Mouse (Mus musculus) thymus, postnatal 4 days (tissue): ENCODE results near the gene Adamts12.
A peak's percentile ranks its signal among the peaks of the same experiment; 100 is the strongest.

Experiments
- DNase-seq: peaks from one replicate; pipeline ENCODE4 v3.0.0; 2021

The Adamts12 gene

GRCm38 (mm10) chr15:11064558-11065411 lies at the start of gene Adamts12:
Adamts12 (plus strand) TSS chr15:11064790.
- DNase-seq, result no peak

DNA sequence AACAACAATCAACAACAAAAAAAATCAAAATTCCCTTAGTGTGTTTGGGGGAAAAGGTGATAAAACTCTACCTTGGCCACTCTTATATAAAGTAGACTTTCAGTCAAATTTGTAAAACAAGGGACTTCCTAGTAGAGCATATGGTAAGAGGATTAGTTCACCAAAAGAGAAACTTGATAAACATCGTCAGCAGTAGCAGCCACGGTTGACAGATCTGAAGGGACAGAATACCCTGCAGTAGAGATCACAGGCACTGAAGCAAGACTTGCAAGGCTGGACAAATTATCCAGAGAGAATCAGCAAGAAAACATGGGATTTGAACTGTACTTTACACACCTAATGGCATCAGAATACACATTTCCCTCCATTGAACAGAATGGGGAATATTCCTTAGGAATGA lies 49.7 kb upstream of the Adamts12 start:
- no peak for DNase-seq

- DNase-seq, result no peak
Measured at GRCm38 (mm10) chr15:11026801-11027561, 37.6 kb upstream of the Adamts12 start.

DNA sequence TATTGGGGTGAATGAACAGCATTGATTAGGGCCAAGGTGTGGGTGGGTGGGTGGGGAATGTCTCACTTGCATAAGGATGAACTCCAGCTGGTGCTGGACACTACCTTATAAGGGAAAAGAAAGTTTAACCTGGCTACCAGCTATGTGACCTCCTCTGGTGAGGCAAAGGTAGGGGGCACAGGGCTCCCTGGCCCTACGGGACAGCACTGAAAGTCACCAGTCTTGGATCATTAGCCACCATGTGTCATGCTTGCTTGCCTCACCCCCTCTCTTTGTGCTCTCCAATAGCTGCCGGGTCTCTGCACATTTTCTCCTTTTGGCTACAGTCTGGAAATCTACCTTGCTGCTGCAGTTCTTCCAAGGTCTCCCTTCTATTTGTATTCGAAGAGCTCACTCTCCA lies 34.4 kb upstream of the Adamts12 start:
- DNase-seq, result no peak

DNA sequence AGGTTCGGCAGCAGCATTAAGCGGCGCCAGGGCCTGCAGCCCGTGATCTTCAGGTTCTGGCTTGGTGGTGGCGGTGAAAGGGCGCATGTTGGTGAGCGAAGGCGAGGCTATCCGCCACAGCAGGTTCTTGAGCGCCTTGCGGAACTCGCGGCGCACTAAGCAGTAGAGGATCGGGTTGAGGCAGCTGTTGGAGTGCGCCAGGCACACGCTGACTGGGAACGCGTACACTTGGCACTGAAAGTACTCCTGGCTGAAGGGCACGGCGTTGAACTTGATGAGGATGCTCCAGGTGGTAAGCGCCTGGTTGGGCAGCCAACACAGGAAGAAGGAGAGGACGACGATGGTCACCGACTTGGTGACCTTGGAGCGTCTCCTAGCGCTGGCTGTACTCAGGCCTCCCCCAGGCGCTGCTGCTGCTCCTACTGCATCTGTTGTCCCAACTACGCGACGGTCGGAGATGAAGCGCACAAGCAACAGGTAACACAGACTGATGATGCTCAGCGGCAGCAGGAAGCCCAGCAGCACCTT lies 28.6 kb upstream of the Adamts12 start:
- no peak for DNase-seq

DNA sequence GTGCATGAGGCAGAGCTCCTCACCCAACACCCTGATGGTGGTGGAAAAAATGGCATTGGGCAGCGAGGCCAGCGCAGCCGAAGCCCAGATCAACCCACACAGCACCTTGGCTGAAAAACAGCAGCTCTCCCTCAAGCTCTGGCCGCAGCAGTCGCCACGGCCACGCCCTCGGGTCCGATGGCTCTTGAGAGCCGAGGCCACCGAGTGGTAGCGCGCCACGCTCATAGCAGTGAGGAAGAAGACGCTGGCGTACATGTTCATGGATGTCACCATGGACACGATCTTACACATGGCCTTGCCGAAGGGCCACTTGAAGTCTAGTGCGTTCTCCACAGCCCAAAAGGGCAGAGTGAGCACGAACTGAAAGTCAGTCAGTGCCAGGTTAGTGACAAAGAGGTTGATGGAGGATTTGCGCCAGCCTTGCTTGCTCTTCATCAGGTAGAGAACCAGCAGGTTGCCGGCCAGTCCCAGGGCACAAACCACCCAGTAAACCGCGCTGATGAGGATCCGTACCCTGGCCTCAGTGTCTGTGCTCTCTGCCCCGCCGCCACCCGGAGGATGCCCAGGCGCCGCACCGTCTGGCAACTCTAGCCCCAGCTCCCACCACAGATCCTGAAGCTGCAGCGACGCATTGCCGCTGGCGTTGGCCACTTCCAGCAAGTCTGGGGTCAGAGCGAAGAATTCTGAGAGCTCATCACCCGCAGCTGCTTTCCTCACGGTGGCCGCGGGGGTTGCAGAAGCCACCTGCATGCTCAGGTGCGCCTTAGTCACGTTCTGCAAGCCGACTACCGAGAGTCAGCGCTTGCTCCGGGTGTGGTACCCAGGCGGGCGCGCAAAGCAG lies 27.8 kb upstream of the Adamts12 start:
- no peak for DNase-seq

DNA sequence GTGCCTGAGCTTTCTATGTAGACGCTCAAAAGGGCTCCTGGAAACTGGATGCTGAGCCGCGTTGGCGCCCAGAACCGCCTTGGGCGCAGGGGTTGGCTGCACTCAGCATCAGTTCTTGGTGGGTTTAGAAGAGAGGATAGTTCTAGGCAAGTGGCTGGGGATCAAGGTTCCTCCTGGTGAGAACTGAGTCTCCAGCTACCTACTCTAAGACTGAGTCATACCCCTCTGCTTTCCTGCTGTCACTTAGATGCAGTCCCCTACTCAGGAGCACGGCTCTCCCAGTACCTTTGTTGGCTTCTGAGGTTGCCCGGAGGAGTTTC lies 27.3 kb upstream of the Adamts12 start:
- DNase-seq, result no peak

DNA sequence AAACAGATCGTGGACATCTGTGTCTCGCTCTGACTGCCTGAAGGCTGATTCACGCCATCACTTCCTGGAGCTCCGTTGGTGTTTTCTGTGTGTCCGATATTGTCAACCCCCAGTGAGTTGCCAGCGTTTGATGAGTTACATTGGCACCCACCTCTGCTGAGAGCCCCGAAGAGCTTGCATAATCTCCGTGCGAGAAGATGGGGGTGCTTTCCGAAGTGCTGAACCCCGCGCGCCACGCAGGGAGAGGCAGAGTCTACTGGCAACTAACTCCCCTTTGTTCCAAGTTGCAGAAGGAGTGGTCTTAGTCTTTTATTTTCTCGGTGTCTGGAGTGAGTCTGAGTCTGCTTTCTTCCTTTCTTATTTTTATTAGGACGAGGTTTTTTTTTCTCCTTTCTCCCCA lies 26.9 kb upstream of the Adamts12 start, which contains the start of gene Rxfp3:
TSS of gene Rxfp3 (minus strand) at position 281 of the 400 bp plus-strand sequence.
- DNase-seq, result no peak

GRCm38 (mm10) chr15:11038476-11038875 lies 26.1 kb upstream of the Adamts12 start:
- DNase-seq, result peak; percentile 20

- DNase-seq, result no peak
Measured at GRCm38 (mm10) chr15:11040067-11040466, 24.5 kb upstream of the Adamts12 start.

DNA sequence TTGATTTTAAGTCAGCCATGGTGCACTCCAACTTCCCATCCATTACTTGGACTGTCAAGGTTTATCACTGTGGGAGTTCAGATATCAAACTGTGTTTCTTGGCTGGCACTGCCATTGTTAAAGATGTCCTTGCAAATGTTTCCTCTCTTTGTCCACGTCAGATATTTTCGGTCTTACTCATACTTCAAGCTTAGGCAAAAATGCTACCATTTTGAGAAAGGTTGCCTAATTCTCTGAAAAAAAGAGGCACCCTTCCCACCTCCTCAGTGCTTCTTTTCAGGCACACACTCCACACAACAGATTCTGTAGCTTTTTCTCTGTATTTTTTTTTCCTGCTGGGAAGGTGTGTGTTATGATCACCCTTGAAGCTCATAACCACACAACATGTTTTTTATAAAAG lies 23.4 kb upstream of the Adamts12 start:
- no peak for DNase-seq

GRCm38 (mm10) chr15:11042828-11043227 lies 21.8 kb upstream of the Adamts12 start:
- no peak for DNase-seq

DNA sequence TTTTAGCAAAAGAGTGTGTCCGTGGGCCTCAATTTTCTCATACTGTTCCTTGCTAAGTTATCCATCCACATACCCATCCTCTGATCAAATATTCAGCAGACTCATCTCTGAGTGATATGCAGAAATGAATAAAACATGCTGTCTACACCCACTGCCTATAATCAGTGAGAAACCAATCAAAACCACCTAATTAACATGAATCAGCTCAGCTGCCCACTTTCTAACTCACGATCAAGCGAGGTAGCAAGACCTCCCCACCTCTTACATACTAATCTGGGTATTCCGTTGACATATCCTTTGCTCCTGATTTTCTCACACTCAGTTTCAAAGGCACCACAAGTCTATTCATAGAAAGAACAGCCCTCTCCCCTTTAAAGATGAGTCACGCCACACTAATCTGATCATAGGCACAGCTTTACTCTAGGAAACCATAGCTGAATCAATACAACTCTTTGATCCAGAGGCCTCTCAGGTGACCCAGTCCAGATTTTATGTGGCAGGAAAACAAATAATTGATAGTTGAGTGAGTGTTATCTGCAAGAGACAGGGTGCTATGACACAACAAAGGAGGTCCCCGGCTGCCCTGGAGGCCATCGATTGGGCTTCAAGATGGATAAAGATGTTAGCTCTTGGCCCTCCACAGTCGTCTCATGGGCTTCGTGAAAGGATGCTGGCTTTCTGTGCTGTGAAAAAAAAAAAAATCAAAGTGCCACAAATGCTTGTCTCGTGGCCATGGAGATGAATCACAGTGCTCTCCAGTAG lies 10.7 kb upstream of the Adamts12 start:
- DNase-seq, result no peak

GRCm38 (mm10) chr15:11054440-11055080 lies 10.0 kb upstream of the Adamts12 start:
- no peak for DNase-seq

DNA sequence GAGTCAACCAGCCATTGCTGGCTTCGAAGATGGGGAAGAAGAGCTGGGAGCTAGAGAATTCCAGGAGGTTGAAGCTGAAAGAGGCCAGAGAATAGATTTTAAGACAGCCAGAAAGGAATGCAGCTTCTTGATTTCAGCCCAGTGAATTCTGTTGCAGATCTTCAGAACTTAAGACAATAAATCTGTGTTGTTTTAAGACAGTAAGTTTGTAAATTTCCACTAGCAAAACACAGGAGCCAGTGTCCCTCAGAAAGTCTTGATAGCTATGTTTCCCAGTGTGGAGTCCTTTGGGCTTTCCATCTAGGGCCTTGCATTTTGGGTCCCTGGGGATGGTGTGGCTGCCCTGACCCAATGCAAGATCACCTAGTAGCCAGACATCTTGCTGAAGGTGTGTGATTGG lies 1.7 kb upstream of the Adamts12 start:
- DNase-seq, result no peak

- DNase-seq, result no peak
Measured at GRCm38 (mm10) chr15:11064160-11064557, 431 bp upstream of the Adamts12 start.

GRCm38 (mm10) chr15:11065528-11066171 lies 1.1 kb downstream of the Adamts12 start:
- DNase-seq, result no peak

DNA sequence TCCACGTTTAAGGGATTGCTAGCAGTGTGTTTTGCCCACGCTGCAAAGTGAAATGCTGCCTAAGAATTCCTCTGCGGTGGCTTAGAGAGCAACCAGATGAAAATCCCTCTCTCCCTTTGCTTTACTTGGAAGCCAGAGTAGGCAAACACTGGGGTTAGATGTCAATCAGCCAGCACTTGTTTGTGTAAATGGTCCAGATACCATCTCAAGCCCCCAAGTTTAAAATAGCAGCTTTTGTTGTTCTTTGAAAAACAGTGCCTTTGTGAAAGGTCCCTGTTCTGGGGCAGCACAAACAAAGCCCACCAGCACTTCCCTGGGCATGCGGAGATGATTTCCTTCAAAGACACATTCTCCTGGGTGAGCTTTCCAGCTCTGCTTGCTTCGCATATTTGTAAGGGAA lies 1.7 kb downstream of the Adamts12 start:
- no peak for DNase-seq

DNA sequence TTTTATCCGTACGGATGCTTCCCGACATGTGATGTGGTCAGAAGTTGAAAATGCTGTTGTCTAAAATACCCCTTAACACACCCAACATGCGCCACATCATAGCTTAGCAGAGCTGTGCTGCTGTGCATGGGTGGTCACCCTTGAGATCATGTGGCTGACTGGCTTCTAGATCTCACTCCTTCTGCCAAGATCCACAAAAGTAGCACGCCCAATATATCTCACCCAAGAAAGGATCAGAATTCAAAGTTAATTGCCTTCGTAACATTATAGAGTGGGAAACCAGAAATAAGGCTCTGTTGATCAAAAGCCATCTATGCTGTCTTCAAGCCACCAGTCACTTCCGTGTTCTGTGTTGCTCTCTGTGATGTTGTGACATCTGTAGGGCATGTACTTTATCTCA lies 3.3 kb downstream of the Adamts12 start:
- no peak for DNase-seq

- no peak for DNase-seq
Measured at GRCm38 (mm10) chr15:11075726-11076361, 11.3 kb downstream of the Adamts12 start.
